Mouse (Mus musculus) adrenal gland (tissue): ENCODE results near the gene Tmem222.

ENCODE experiments used
- intact Hi-C: fragments of 180-260 bp; cut with DNase I; formaldehyde crosslinking; loops from one replicate; pipeline ENCODE4 v1.15.1; 2025

Tmem222 gene

GRCm38 (mm10) chr4:133255392-133255791 is 22.2 kb downstream of the Tmem222 start:
- intact Hi-C loops: no loop called here

GRCm38 (mm10) chr4:133253412-133253811 is 24.2 kb downstream of the Tmem222 start:
- intact Hi-C loops: no loop called here

- intact Hi-C loops: no loop called here
Observed at GRCm38 (mm10) chr4:133252089-133252488, 25.5 kb downstream of the Tmem222 start.

- intact Hi-C loops: no loop called here
Observed at GRCm38 (mm10) chr4:133251214-133251613, 26.4 kb downstream of the Tmem222 start.

GRCm38 (mm10) chr4:133250609-133251008 is 27.0 kb downstream of the Tmem222 start:
- intact Hi-C loops: no loop called here

- intact Hi-C loops: no loop called here
Observed at GRCm38 (mm10) chr4:133247806-133248449, 29.7 kb downstream of the Tmem222 start.

GRCm38 (mm10) chr4:133247072-133247471 is 30.5 kb downstream of the Tmem222 start:
- intact Hi-C loops: no loop called here

GRCm38 (mm10) chr4:133244289-133244688 is 33.3 kb downstream of the Tmem222 start:
- intact Hi-C loops: loop anchor here (5.0 kb wide), 1 partner anchor 33 kb away; the partner anchor contains the start of gene Tmem222

GRCm38 (mm10) chr4:133243538-133243937 is 34.1 kb downstream of the Tmem222 start:
- intact Hi-C loops: loop anchor here (5.0 kb wide), 1 partner anchor 34 kb away; the partner anchor contains the start of gene Tmem222

GRCm38 (mm10) chr4:133242710-133243109 is 34.9 kb downstream of the Tmem222 start:
- intact Hi-C loops: loop anchor here (5.0 kb wide), 1 partner anchor 35 kb away; the partner anchor contains the start of gene Tmem222

- intact Hi-C loops: loop anchor here (5.0 kb wide), 1 partner anchor 35 kb away; the partner anchor contains the start of gene Tmem222
Observed at GRCm38 (mm10) chr4:133241910-133242309, 35.7 kb downstream of the Tmem222 start.

GRCm38 (mm10) chr4:133240934-133241908 is 36.4 kb downstream of the Tmem222 start:
- intact Hi-C loops: loop anchor here (5.0 kb wide), 1 partner anchor 36 kb away; the partner anchor contains the start of gene Tmem222

- intact Hi-C loops: loop anchor here (5.0 kb wide), 1 partner anchor 37 kb away; the partner anchor contains the start of gene Tmem222
Observed at GRCm38 (mm10) chr4:133240490-133240921, 37.1 kb downstream of the Tmem222 start, which contains the start of gene Map3k6. TSS of gene Map3k6 (plus strand) at chr4:133240818.

- intact Hi-C loops: loop anchor here (10.0 kb wide), 1 partner anchor 217 kb away; no protein-coding TSS in a partner anchor
Observed at GRCm38 (mm10) chr4:133237911-133238310, 39.7 kb downstream of the Tmem222 start.

GRCm38 (mm10) chr4:133235415-133235814 is 42.2 kb downstream of the Tmem222 start:
- intact Hi-C loops: loop anchor here (10.0 kb wide), 1 partner anchor 219 kb away; no protein-coding TSS in a partner anchor

- intact Hi-C loops: loop anchor here (5.0 to 10.0 kb wide), 2 partner anchors 63 to 220 kb away; no protein-coding TSS in a partner anchor
Observed at GRCm38 (mm10) chr4:133234771-133235170, 42.8 kb downstream of the Tmem222 start.

GRCm38 (mm10) chr4:133233285-133233976 is 44.2 kb downstream of the Tmem222 start:
- intact Hi-C loops: loop anchor here (5.0 to 10.0 kb wide), 2 partner anchors 64 to 221 kb away; no protein-coding TSS in a partner anchor

GRCm38 (mm10) chr4:133229582-133229981 is 48.0 kb downstream of the Tmem222 start:
- intact Hi-C loops: no loop called here

- intact Hi-C loops: no loop called here
Observed at GRCm38 (mm10) chr4:133227636-133228035, 50.0 kb downstream of the Tmem222 start.

GRCm38 (mm10) chr4:133226073-133226472 is 51.5 kb downstream of the Tmem222 start:
- intact Hi-C loops: no loop called here

GRCm38 (mm10) chr4:133223875-133224274 is 53.7 kb downstream of the Tmem222 start:
- intact Hi-C loops: no loop called here
